Mouse (Mus musculus) frontal cortex, postnatal 14 days (tissue): ENCODE data around the gene Triobp.

Experiments used
- DNase-seq, 2 experiments: peaks; one replicate each; pipeline ENCODE4 v3.0.0; 2022; ENCODE audit warnings: low spot score in 2 of 2

Triobp gene

DNA sequence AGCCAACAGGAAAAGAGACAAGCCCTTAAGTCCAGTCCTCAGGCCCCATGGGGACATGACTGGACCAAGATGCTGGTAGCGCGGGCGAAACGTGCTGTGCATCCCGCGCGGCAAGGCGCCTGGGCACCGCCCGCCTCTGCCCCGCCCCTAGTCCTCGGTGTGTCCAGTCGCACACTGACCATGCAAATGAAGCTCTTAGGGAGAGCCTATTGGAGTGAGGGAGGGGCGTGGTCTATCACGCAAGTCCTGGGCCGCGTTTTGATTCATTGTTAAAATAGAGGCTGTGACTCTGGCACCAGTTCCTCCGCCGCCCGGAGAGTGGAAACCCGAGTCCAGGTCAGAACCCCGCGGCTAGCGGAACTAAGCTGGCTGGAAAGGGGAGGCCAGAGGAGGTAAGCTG lies at the start of gene Triobp:
Triobp (plus strand) TSS at position 68 of the 400 bp plus-strand sequence.
- DNase-seq, result peak; percentile 77 to 79

DNA sequence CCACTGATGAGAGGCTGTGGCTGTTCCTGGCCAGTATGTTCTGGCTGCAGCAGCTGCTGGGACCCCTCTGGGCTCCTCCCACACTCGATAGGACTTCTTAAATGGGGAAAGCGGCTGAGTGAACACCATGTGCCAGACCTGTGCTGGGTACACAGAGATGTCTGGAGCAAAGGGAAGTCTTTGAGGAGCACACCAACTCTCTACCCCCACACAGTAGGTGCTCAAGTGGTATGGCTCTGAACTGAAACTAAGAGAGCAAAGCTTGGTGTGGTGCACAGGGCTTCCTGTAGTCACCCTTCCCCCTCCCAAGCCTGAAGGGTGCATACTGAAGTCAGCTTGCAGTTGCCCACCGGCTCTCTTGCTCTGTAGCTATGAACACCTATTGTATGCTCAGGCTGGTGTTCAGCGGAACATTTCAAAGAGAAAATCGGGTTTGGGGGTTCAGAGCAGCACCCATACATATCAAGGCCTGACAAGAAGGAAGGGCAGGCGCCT lies 49.0 kb upstream of the Triobp start:
- DNase-seq, result no peak

DNA sequence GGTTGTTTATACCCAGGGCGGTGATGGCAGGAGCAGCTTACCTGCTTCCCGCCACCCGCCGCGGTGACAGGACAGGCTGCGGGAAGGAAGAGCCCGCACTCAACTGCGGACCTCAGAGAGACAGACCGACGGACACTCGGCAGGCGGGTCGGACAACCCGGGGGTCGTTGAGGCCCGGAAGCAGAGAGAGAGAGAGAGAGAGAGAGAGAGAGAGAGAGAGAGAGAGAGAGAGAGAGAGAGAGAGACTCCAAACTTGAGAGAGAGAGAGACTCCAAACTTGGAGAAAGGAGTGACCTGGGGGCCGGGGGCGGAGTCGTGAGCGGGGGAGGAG lies 48.1 kb upstream of the Triobp start, which contains the start of gene Gm49510:
Gm49510 (plus strand) TSS at position 259 of the 331 bp plus-strand sequence.
- no peak for DNase-seq

DNA sequence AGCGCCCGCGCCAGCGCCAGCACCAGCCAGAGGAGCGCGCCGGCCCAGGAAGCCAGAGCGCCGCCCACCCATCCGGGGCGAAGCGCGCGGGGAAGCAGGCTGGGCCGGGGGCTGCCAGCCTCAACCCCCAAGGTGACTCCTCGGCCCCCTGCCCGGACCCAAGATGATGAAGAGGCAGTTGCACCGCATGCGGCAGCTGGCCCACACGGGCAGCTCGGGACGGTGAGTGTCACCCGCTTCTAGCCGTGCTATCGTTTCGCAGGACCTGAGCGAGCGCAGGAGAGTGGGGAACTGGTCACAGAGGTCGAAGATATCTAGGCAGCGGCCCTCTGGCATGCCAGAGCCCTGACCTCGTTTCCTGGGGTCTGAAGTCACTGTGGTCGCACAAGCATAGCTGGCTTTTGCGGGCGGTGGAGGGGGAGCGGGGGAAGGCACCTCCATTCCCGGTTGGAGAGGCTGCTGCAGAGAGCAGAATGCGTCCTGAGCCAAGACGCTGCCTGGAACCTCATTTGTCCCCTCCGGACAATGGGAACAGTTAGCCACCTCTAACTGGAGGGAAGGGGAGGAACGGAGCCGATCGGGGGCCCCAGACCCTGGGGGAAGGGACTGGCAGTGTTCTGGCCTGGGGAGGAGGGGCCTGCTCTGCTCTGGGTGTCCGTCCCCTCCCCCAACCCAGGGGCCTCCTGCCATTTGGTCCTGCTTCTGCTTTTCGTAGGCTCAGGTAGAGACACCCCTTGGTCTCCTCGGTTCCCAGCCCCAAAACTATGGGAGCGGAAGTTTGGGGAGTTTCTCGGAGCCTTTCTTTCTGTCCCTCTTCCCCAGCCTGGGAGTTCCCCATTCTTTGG lies 47.6 kb upstream of the Triobp start, which contains the start of gene Sh3bp1:
Sh3bp1 (plus strand) TSS at position 29 of the 845 bp plus-strand sequence.
- DNase-seq, result no peak

DNA sequence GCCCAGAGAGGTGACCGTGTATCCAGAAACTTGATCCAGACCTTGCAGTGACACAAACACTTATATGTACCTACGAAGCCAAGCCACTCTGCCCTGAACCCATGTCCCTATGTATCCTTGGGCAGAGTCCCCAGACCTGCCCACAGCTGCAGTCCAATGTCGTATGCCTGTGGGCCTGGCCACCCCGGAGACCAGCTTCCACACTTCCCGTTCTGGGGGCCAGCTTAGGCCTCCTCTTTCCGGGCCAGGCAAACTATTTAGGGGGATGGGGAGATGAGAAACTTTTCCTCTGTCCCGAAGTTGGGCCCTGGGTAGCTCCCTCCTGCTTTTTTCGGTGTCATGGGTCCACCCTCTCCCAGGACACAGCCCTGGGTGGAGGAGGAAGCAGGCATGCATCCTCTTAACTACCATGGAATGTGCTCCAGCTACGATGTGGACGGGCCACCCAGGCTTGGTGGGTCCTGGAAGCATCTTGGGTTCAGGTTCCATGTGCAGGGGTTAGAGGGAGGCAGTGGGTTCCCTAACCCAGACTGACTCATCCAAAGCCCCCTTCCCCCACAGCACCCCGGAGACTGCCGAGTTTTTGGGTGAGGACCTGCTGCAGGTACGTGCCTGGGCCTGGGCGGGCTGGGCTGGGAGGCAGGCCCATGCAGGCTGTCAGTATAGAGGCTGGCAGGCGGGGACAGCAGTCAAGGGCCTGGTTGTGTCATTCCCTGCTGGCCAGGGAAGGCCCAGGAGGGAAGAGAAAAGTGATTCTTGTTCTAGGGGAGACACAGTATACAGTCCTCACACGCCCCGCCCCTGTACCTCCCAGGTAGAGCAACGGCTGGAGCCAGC lies 46.7 kb upstream of the Triobp start:
- no peak for DNase-seq

DNA sequence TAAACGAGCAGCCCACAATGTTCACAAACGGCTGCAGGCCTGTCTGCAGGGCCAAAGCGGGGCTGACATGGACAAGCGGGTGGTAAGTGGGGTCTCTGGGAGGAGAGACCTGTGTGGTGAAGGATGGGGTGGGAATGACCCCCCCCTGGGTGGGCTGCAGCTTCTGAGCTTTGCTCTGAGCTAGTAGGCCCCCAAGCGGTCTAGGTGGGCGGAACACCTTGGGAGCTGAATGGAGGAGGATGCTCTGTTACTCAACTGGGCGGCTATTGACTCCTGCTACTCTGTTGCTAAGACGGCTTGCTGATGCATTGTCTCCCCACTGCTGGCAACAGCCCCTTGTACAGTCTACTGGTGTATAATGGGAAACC lies 46.1 kb upstream of the Triobp start:
- DNase-seq, result no peak

DNA sequence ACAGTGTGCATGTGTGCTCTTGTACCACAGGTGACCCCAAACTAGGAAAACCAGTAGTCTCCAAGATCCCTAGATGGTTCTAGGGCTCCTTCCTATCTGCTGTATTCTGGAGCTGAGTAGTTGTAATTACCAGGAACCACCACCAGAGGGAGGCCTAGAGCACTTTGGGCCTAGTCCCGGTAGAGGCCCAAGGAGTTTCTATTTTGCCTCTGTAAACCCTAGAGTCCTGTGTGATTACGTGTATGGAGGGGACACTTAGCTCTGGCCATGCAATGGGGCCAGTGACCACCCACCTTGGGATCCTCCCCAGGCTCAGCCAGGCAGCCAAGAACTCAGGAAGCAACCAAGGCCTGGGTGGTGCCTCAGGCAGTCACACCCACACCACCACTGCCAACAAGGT lies 44.3 kb upstream of the Triobp start:
- DNase-seq, result peak in 1 of 2 experiments; percentile 72

DNA sequence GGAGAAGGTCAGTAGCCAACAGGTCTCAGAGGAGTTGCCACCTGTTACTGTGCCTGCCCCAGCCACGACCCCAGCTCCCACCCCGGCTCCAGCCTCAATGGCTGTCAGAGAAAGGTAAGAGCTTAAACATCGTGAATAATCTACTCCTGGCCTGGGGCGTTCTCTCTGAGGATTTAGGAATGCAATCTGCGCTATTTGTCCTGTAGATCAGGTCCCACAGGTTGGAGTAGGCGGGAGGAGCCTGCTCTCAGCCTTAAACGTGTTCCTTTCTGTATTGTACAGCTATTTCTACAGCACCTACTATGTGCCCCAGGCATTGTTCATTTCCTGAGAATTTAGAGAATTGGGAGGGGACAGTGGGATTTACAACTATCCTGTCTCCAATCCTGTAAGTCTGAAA lies 39.1 kb upstream of the Triobp start:
- no peak for DNase-seq

DNA sequence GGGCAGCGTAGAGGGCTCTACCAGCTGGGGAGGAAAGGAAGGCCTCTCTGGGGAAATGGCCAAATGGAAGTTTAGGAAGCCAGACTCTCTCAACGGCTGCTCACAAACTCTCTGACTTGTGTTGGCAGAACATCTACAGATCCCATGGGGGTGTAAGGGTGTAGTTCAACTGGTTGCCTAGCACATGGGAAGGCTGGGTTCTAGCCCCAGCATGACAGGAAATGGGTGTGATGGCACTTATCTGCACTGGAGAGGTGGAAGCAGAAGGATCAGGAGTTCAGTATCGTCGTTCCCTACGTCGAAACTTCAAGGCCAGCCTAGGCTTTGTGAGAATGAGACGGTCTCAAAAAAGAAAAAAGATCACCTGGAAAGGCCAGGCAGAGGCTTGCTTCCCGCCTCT lies 38.5 kb upstream of the Triobp start:
- DNase-seq, result no peak

DNA sequence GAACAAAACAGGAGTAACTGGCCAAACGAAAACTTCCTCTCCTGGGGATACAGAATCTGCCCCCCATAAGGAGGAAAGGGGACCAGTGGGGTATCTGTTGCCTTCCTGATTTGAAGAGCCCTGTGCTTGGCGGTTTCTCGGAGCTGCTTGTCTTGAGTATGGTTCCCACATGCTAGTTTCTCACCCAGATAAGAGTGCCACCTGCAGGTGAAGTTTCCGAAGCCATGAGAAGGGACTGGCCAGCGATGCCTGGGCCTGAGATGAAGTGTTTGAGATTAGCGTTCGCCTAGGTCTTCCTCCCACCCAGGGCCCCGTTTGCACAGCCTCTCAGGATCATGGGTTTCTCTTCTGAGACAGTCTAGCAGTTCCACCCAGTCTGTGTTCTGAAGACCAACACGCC lies 35.5 kb upstream of the Triobp start:
- no peak for DNase-seq

DNA sequence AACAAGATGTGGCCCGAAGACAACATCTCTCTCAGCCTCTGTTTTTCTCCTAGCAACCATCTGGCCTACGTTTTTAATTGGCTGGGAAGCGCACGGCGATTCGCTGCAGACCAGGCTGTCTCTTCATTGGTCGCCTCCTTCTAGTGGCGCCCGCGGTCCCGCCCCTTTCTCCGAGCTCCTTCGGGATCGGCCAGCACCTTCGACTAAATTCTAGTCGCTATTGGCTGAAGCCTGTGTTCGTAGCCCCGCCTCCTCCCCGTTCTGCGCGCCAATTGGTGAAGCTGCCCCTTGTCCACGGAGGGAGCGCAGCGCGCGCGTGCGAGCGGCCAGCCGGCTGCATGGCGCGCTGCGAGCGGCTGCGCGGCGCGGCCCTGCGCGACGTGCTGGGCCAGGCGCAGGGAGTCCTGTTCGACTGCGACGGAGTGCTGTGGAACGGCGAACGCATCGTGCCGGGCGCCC lies 33.9 kb upstream of the Triobp start, which contains the start of gene Pdxp:
Pdxp (plus strand) TSS at position 288 of the 459 bp plus-strand sequence.
- peak; percentile 98 for DNase-seq

DNA sequence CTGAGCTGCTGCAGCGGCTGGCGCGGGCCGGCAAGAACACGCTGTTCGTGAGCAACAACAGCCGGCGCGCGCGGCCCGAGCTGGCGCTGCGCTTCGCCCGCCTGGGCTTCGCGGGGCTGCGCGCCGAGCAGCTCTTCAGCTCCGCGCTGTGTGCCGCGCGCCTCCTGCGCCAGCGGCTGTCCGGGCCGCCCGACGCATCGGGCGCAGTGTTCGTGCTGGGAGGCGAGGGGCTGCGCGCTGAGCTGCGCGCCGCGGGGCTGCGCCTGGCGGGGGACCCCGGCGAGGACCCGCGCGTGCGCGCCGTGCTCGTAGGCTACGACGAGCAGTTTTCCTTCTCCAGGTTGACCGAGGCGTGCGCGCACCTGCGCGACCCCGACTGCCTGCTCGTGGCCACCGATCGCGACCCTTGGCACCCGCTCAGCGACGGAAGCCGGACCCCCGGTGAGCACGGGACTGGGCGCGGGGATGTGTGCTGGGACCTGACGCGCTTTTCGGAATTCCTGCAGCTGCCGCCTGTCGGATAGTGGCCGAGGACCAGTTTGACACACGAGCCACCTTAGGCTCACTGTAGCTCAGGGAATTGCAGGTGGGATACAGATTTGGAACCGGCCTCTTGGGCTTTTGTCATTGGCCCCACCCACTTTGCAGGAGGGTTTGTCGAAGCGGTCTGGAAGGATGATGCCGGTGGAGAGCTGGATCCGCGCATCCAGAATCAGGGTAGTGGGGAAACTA lies 33.3 kb upstream of the Triobp start:
- DNase-seq, result peak in 1 of 2 experiments; percentile 55

DNA sequence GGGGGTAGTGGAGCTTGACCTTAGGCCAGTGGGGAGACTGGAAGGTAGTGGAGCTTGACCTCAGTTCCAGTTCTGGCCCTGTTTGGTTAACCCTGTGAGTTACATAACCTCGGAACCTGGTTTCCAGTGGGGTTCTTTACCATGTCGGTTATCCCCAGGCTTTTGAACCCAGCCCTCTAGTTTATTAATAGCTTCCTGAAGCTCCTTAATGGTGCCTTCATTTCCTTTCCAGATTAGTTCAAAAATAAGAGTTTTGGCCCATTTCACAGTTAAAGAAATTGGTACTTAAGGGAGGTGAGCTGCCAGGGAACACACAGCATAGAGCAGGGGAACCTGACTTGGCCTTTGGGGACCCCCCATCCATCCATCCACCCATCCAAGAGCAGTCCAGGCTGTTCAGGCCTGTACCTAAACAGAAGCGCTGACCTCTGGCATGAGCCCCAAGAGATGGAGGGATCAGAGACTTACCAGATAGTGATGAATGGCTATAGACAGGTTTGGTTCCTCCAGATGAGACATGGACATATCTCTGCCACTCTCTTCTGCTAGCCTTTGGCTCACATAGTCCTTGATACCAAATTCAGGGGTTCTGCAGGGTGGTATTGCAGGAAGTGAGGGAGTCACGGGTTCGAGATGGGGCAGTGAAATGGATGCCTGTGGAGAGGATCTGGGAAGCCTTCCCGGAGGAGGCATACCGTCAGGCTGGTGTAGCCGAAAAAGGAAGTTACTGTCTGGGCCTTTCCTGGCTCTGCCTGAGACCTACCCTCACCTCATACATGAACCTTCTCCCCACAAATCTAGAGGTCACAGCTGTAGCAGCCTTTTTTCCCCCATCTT lies 32.5 kb upstream of the Triobp start:
- no peak for DNase-seq

DNA sequence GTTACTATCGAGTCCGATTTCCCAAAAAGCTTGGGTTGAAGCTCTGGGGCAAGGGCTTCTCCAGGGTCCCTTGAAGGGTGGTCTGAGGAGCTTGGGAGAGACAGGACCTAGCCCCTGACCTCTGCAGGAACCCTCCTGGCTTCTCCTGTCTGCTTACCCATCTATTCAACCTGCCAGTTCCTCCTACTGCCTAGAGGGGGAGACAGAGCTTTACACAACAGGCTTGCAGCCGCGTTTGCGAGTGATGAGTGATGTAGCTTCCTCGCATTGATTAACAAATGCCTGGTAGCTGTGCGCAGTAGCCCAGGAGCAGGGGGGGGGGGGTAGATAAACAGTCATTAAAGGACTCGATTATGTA lies 31.9 kb upstream of the Triobp start:
- DNase-seq, result peak in 1 of 2 experiments; percentile 61

DNA sequence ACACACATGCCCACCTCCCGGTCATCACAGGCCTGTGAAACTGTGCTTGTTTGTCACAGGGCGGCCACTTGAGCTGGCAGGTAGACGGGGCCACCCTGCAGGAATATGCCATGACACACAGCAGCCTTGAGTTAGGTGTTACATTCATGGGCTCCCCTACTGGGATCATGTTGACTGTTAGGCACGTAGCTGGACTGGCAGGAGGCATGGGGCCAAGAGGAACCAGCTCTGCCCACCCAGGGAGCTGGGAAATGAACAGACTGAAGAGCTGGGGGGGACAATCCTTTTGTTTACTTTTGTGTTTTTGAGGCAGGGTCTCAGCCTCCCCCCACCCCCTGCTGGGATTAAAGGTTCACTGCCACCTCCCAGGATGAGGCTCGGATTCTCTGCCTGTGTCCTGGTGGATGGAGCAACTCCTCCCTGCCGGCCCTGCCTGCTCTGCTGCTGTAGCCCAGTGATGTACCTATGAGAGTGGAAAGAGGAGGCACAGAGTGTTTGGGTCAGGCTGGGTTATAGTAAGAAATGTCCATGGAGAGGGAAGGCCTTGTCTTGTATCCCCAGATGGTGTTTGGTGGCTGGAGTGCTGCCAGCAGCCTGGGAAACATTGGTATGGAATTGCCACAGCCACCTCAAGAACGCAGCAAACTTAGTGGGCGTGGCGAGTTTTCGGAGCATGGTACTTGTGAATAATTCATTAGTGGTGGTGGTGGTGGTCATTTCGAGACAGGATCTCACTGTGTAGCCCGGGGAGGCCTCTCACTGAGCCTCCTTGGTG lies 31.3 kb upstream of the Triobp start:
- no peak for DNase-seq

DNA sequence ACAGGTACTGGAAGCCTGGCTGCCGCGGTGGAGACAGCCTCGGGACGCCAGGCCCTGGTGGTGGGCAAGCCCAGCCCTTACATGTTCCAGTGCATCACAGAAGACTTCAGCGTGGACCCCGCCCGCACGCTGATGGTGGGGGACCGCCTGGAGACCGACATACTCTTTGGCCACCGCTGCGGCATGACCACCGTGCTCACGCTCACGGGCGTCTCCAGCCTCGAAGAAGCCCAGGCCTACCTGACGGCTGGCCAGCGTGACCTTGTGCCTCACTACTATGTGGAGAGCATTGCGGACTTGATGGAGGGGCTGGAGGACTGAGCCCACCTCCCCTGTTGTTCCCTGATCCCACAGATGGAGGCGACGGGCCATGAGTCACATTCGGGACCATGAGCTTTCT lies 29.4 kb upstream of the Triobp start:
- DNase-seq, result no peak

DNA sequence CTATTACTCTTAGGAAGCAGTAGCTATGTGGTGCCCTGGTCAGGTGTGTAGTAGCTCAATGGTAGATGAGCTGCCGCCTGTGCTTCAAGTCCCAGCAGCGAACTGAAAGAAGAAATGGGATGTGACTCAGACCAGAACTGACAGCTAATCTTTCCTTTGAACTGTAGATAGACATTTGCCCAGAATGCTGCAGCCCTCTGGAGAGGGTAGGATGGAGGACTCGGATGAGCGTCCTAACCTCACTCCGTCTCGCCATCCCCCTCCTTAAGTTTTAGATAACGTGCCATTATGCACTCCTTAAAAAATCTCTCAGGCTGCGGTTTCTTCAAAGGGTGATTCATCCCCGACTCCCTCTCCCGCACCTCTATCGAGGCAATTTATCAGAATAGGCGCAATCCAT lies 27.6 kb upstream of the Triobp start:
- no peak for DNase-seq

DNA sequence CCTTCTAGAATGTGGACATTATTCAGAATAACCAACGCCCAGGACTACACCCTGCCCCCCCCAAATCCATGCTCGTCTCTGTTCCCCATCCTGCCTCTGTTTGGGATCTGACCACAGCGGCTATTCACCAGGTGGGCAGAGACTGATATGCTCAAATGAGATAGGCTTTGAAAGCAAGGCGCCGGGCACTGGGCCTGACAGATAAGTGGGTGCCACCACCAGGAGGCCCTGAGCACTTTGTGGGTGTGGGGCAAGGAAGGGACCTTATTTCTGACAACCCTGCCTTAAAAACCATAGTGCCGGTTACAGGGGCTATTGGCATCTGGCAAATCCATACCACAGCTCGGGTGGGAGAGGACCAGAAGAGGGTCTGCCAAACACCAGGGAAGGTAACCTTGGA lies 24.8 kb upstream of the Triobp start:
- no peak for DNase-seq

DNA sequence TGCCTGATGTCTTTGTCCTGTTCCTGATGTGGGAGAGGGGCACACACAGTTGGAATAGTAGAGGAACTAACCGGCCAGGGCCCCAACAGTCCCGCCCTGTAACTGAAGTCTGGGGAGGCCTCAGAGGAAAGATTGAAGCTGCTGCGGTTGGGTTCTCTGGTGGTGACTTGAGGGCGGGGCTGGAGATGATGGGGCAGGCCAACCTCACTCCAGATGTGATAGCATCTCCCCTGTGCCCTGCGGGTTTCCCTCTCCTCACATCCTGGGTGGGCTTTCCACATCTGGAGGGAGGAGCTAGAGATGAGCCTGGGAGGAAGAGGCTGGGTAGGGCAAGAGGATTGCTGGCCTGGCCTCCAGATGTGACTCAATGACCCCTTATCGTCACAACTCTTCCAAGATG lies 23.9 kb upstream of the Triobp start:
- no peak for DNase-seq

DNA sequence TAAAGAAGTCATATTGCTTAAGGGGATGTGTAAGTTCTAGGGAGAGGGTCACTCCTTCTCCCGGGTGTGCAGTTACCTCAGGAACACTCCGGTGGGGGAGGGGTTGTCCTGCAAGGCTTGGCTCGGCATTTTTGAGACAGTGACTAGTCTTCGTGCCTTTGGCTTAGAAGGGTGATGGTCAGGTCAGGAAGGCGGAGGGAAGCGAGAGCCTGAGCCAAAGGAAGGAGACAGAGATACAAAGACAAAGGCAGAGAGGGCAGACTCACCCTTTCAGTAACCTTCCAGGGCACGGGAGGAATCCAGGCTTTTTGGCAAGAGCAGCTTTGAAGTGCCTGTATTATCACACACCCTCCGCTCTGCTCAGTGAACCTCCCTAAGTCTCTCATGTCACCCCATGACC lies 22.4 kb upstream of the Triobp start:
- no peak for DNase-seq
